Mouse (Mus musculus) MEL (cell line): ENCODE data around the gene Cabp4. TPM values are rescaled to one million over a fixed set of nuclear protein-coding genes. Genes with fewer than 3 reads are reported as not detected.
"Not testable (repeated sequence)": the region's sequence is repeated elsewhere in the genome, so short reads cannot be mapped to it uniquely, and the experiment has no call there.

Source experiments
- DNase-seq: peaks from one replicate; pipeline ENCODE4 v3.0.0; 2011; ENCODE audit warnings: low read depth, low spot score
- H3K27ac ChIP-seq: 2 replicates; pipeline ENCODE4 v1.5.1; 2012; ENCODE audit warnings: low read depth, mild to moderate bottlenecking, control low read depth, low read length, moderate library complexity; ENCODE audit not compliant: control insufficient read depth
- H3K27me3 ChIP-seq, 2 experiments: fragments of 150-350 bp in 1 of 2; sonication (generic) in 1 of 2; 2 replicates each; pipeline ENCODE4 v1.6.1; 2012; ENCODE audit warnings: low read length in 2 of 2, mild to moderate bottlenecking in 2 of 2, improper control_type of control experiment in 1 of 2, moderate library complexity in 1 of 2; ENCODE audit not compliant: insufficient read depth in 2 of 2, control insufficient read depth in 1 of 2
- H3K36me3 ChIP-seq, 2 experiments: 2 replicates each; pipeline ENCODE4 v1.6.1; 2012 to 2014; ENCODE audit warnings: low read length in 2 of 2, improper control_type of control experiment in 1 of 2, inconsistent platforms in 1 of 2, mild to moderate bottlenecking in 1 of 2; ENCODE audit not compliant: insufficient read depth in 2 of 2, control insufficient read depth in 1 of 2
- H3K4me1 ChIP-seq, 2 experiments: fragments of 150-350 bp in 1 of 2; sonication (generic) in 1 of 2; 2 replicates each; pipeline ENCODE4 v1.6.1; 2012; ENCODE audit warnings: low read length in 2 of 2, improper control_type of control experiment in 1 of 2, mild to moderate bottlenecking in 1 of 2; ENCODE audit not compliant: insufficient read depth in 2 of 2, control insufficient read depth in 1 of 2
- H3K4me3 ChIP-seq, 2 experiments: fragments of 150-350 bp in 1 of 2; sonication (generic) in 1 of 2; 2 replicates each; pipeline ENCODE4 v1.5.1; 2012; ENCODE audit warnings: low read depth in 2 of 2, low read length in 2 of 2, mild to moderate bottlenecking in 2 of 2, moderate library complexity in 2 of 2, control low read depth in 1 of 2, improper control_type of control experiment in 1 of 2; ENCODE audit not compliant: control insufficient read depth in 1 of 2, insufficient read depth in 1 of 2
- H3K79me2 ChIP-seq: 2 replicates; pipeline ENCODE4 v1.6.1; 2012; ENCODE audit warnings: mild to moderate bottlenecking, low read length, moderate library complexity; ENCODE audit not compliant: control insufficient read depth, poor library complexity, insufficient read depth
- H3K9ac ChIP-seq: 2 replicates; pipeline ENCODE4 v1.6.1; 2012; ENCODE audit warnings: low read depth, mild to moderate bottlenecking, control low read depth, low read length, moderate library complexity; ENCODE audit not compliant: control insufficient read depth, poor library complexity, severe bottlenecking
- H3K9me3 ChIP-seq: fragments of 150-350 bp; sonication (generic); replicated peaks from 2 replicates; pipeline ENCODE4 v1.6.1; 2012; ENCODE audit warnings: mild to moderate bottlenecking, low read length, improper control_type of control experiment, moderate library complexity; ENCODE audit not compliant: insufficient read depth
- EP300 ChIP-seq, 2 experiments: IDR thresholded peaks; 2 replicates each; pipeline ENCODE4 v1.6.1; 2011; ENCODE audit warnings: improper control_type of control experiment in 2 of 2, low read length in 2 of 2, low read depth in 1 of 2, mild to moderate bottlenecking in 1 of 2
- ETS1 ChIP-seq: IDR thresholded peaks from 2 replicates; pipeline ENCODE4 v1.6.1; 2012; ENCODE audit warnings: low read depth, mild to moderate bottlenecking, inconsistent platforms, low read length, improper control_type of control experiment, moderate library complexity
- GABPA ChIP-seq: IDR thresholded peaks from 2 replicates; pipeline ENCODE4 v1.6.1; 2012; ENCODE audit warnings: low read depth, mild to moderate bottlenecking, inconsistent platforms, low read length, improper control_type of control experiment, moderate library complexity
- GATA1 ChIP-seq: IDR thresholded peaks from 2 replicates; pipeline ENCODE4 v1.6.1; 2011; ENCODE audit warnings: low read depth, low read length, improper control_type of control experiment
- HCFC1 ChIP-seq: IDR thresholded peaks from 2 replicates; pipeline ENCODE4 v1.6.1; 2012; ENCODE audit warnings: low read depth, mild to moderate bottlenecking, inconsistent platforms, low read length, improper control_type of control experiment, moderate library complexity
- JUND ChIP-seq: IDR thresholded peaks from 2 replicates; pipeline ENCODE4 v1.6.1; 2011; ENCODE audit warnings: low read depth, mild to moderate bottlenecking, improper control_type of control experiment, low read length
- KAT2A ChIP-seq: conservative IDR thresholded peaks from 2 replicates; pipeline ENCODE4 v1.6.1; 2012; ENCODE audit warnings: low read depth, low read length, improper control_type of control experiment, inconsistent platforms
- MAFK ChIP-seq: IDR thresholded peaks from 2 replicates; pipeline ENCODE4 v1.6.1; 2011; ENCODE audit warnings: low read depth, mild to moderate bottlenecking, low read length, improper control_type of control experiment, borderline replicate concordance
- MAX ChIP-seq: IDR thresholded peaks from 2 replicates; pipeline ENCODE4 v1.6.1; 2011; ENCODE audit warnings: low read length, improper control_type of control experiment
- MAZ ChIP-seq: IDR thresholded peaks from 2 replicates; pipeline ENCODE4 v1.6.1; 2012; ENCODE audit warnings: low read depth, mild to moderate bottlenecking, inconsistent platforms, low read length, improper control_type of control experiment
- MEF2A ChIP-seq: IDR thresholded peaks from 2 replicates; pipeline ENCODE4 v1.6.1; 2014; ENCODE audit warnings: low read depth, mild to moderate bottlenecking, inconsistent platforms, low read length, improper control_type of control experiment; ENCODE audit not compliant: poor library complexity, insufficient replicate concordance, severe bottlenecking; ENCODE audit errors: extremely low read depth
- MYC ChIP-seq: IDR thresholded peaks from 2 replicates; pipeline ENCODE4 v1.6.1; 2011; ENCODE audit warnings: low read depth, mild to moderate bottlenecking, low read length, improper control_type of control experiment, moderate library complexity
- NELFE ChIP-seq: IDR thresholded peaks from 2 replicates; pipeline ENCODE4 v1.6.1; 2011; ENCODE audit warnings: low read depth, low read length, improper control_type of control experiment
- NRF1 ChIP-seq: IDR thresholded peaks from 2 replicates; pipeline ENCODE4 v1.6.1; 2014; ENCODE audit warnings: low read depth, mild to moderate bottlenecking, inconsistent platforms, low read length, improper control_type of control experiment, moderate library complexity; ENCODE audit not compliant: poor library complexity, insufficient read depth, severe bottlenecking
- POLR2A ChIP-seq, 2 experiments: IDR thresholded peaks; 2 replicates each; pipeline ENCODE4 v1.6.1; 2011 to 2012; ENCODE audit warnings: low read length in 2 of 2, mild to moderate bottlenecking in 2 of 2, control low read depth in 1 of 2, improper control_type of control experiment in 1 of 2, low read depth in 1 of 2, moderate library complexity in 1 of 2; ENCODE audit not compliant: control insufficient read depth in 1 of 2, insufficient read depth in 1 of 2, poor library complexity in 1 of 2
- POLR2AphosphoS2 ChIP-seq: IDR thresholded peaks from 2 replicates; pipeline ENCODE4 v1.6.1; 2011; ENCODE audit warnings: low read length, improper control_type of control experiment
- RCOR1 ChIP-seq: IDR thresholded peaks from 2 replicates; pipeline ENCODE4 v1.6.1; 2012; ENCODE audit warnings: low read depth, mild to moderate bottlenecking, inconsistent platforms, low read length, improper control_type of control experiment
- SMC3 ChIP-seq: IDR thresholded peaks from 2 replicates; pipeline ENCODE4 v1.6.1; 2011; ENCODE audit warnings: low read depth, low read length, improper control_type of control experiment
- TBP ChIP-seq: IDR thresholded peaks from 2 replicates; pipeline ENCODE4 v1.8.0; 2011; ENCODE audit warnings: low read depth, low read length, improper control_type of control experiment
- UBTF ChIP-seq: IDR thresholded peaks from 2 replicates; pipeline ENCODE4 v1.6.1; 2012; ENCODE audit warnings: low read depth, mild to moderate bottlenecking, inconsistent platforms, low read length, improper control_type of control experiment, moderate library complexity, borderline replicate concordance; ENCODE audit not compliant: insufficient read depth
- USF1 ChIP-seq: IDR thresholded peaks from 2 replicates; pipeline ENCODE4 v1.6.1; 2014; ENCODE audit warnings: low read depth, mild to moderate bottlenecking, inconsistent platforms, low read length, improper control_type of control experiment, moderate library complexity
- ZMIZ1 ChIP-seq: IDR thresholded peaks from 2 replicates; pipeline ENCODE4 v1.6.1; 2012; ENCODE audit warnings: low read depth, mild to moderate bottlenecking, inconsistent platforms, low read length, improper control_type of control experiment, moderate library complexity
- ZNF384 ChIP-seq: IDR thresholded peaks from 2 replicates; pipeline ENCODE4 v1.6.1; 2012; ENCODE audit warnings: low read depth, mild to moderate bottlenecking, inconsistent platforms, low read length, improper control_type of control experiment
- polyA plus RNA-seq, 2 experiments: library from polyadenylated mRNA; stranded (reverse) in 1 of 2; unstranded in 1 of 2; fragments of >175 nt in 1 of 2; fragments of >200 nt in 1 of 2; gene quantifications; 2 replicates each; pipeline versions ENCODE4 v1.2.1 to v1.2.4; 2012; ENCODE audit warnings: low replicate concordance in 2 of 2, low read depth in 1 of 2; ENCODE audit not compliant: insufficient read length in 2 of 2, insufficient read depth in 1 of 2, missing spikeins in 1 of 2
- total RNA-seq: library from RNA; depleted of rRNA; stranded (reverse); fragments of 300-350 nt; gene quantifications from 2 replicates; pipeline ENCODE4 v1.2.3, GENCODE M21; 2012

The Cabp4 gene
- total and polyA plus RNA-seq, 3 experiments: 0.08 to 0.24 TPM; not detected in 1

- TF ChIP-seq MEF2A (no peak), ETS1 (peak; percentile 68), JUND (0 out of 2 replicates have a peak, but pooled peaks have one; percentile 43), MAZ (0 out of 2 replicates have a peak, but pooled peaks have one; percentile 18)
Observed at GRCm38 (mm10) chr19:4122411-4123370, 21.1 kb downstream of the Cabp4 start (continued).

- peaks cover 25 to 27% of the 10 kb centered on the region in 2 experiments for H3K4me1 ChIP-seq
Observed at GRCm38 (mm10) chr19:4121896-4122295, 21.9 kb downstream of the Cabp4 start.

GRCm38 (mm10) chr19:4121097-4121805, 22.6 kb downstream of the Cabp4 start:
- peak; percentile 99 for DNase-seq
- Histone ChIP-seq H3K4me3 (peak overlapping the region; percentile 54 to 64), H3K9me3 (no peaks in the 10 kb centered on the region), H3K27ac (peak overlapping the region; percentile 95), H3K9ac (peak overlapping the region; percentile 65), H3K79me2 (peaks cover 6% of the 10 kb centered on the region), H3K36me3 (peaks cover 0 to 38% of the 10 kb centered on the region in 2 experiments; a peak in 2 of 4 replicates), H3K4me1 (peaks cover 25 to 27% of the 10 kb centered on the region in 2 experiments), H3K27me3 (no peaks in the 10 kb centered on the region)
- peak; percentile 86 for TF ChIP-seq KAT2A
- peak in 1 of 2 experiments; percentile 58; a peak in 2 of 4 replicates for TF ChIP-seq POLR2A (IDR thresholded peaks at IDR 0.05; ENCODE audit: control insufficient read depth in 1 of 2, insufficient read depth in 1 of 2, low read depth in 1 of 2, low read length in 2 of 2, poor library complexity in 1 of 2)
- peak; percentile 100 for TF ChIP-seq MAX
- no peak for TF ChIP-seq RCOR1
- peak; percentile 95 for TF ChIP-seq HCFC1
- no peak for TF ChIP-seq UBTF
- TF ChIP-seq MYC: peak; percentile 32; the same call in 1 of the 2 replicates
- no peak for TF ChIP-seq SMC3
- 0 out of 2 replicates have a peak, but pooled peaks have one; percentile 58 for TF ChIP-seq POLR2AphosphoS2
- TF ChIP-seq GATA1: no peak
- TF ChIP-seq MAFK: no peak
- peak; percentile 31; the same call in 1 of the 2 replicates for TF ChIP-seq NELFE
- peak; percentile 84 for TF ChIP-seq ZMIZ1
- no peak for TF ChIP-seq USF1
- TF ChIP-seq NRF1: peak; percentile 93
- TF ChIP-seq MEF2A: no peak
- TF ChIP-seq TBP: peak; percentile 53
- TF ChIP-seq ZNF384: no peak; the same call in 1 of the 2 replicates
- TF ChIP-seq GABPA: no peak
- TF ChIP-seq EP300 (IDR thresholded peaks at IDR 0.05; ENCODE audit: low read depth in 1 of 2, low read length in 2 of 2): no peak

More at GRCm38 (mm10) chr19:4121896-4122295, 21.9 kb downstream of the Cabp4 start:
- not testable (repeated sequence) for H3K27me3 ChIP-seq, H3K9ac ChIP-seq, H3K9me3 ChIP-seq, H3K4me3 ChIP-seq, H3K79me2 ChIP-seq
- Histone ChIP-seq H3K27ac (peak overlapping the region; percentile 95), H3K36me3 (peaks cover 0 to 41% of the 10 kb centered on the region in 2 experiments; a peak in 2 of 4 replicates)
- peak; percentile 71 for DNase-seq
- TF ChIP-seq ETS1: peak; percentile 11; the same call in 1 of the 2 replicates
- peak; percentile 8; the same call in 1 of the 2 replicates for TF ChIP-seq TBP
- peak; percentile 58 for TF ChIP-seq ZNF384
- peak; percentile 46; the same call in 1 of the 2 replicates for TF ChIP-seq MYC
- 0 out of 2 replicates have a peak, but pooled peaks have one; percentile 2 for TF ChIP-seq SMC3
